Mouse (Mus musculus) forebrain, embryonic 11.5 days (tissue): ENCODE measurements around the gene Sh3pxd2a. TPM values are rescaled to one million over a fixed set of nuclear protein-coding genes. Genes with fewer than 3 reads are reported as not detected.

Experiments
- ATAC-seq: fragments of 200-750 bp; cut with Nextera tagmentation; replicated peaks from 2 replicates; pipeline ENCODE4 v1.8.0; 2017; ENCODE audit warnings: moderate TSS enrichment; ENCODE audit not compliant: low FRiP score
- DNase-seq: peaks from one replicate; pipeline ENCODE4 v3.0.0-alpha.2; 2017; ENCODE audit warnings: low spot score
- H3K27ac ChIP-seq: fragments of 300-500 bp; sonication (generic); 2 replicates; pipeline ENCODE4 v1.5.1; 2014; ENCODE audit warnings: low read depth, low read length
- H3K27me3 ChIP-seq: fragments of 300-500 bp; sonication (generic); 2 replicates; pipeline ENCODE4 v1.6.1; 2014; ENCODE audit warnings: mild to moderate bottlenecking, low read length, mixed read lengths; ENCODE audit not compliant: control insufficient read depth, insufficient read depth
- H3K36me3 ChIP-seq: fragments of 300-500 bp; sonication (generic); 2 replicates; pipeline ENCODE4 v1.6.1; 2014; ENCODE audit warnings: mild to moderate bottlenecking, low read length, moderate library complexity, mixed read lengths; ENCODE audit not compliant: control insufficient read depth, insufficient read depth
- H3K4me1 ChIP-seq: fragments of 300-500 bp; sonication (generic); replicated peaks from 2 replicates; pipeline ENCODE4 v1.6.1; 2014; ENCODE audit warnings: low read length, mixed read lengths; ENCODE audit not compliant: control insufficient read depth, insufficient read depth
- H3K4me2 ChIP-seq: fragments of 300-500 bp; sonication (generic); 2 replicates; pipeline ENCODE4 v1.6.1; 2014; ENCODE audit warnings: low read depth, mild to moderate bottlenecking, low read length, moderate library complexity, mixed read lengths; ENCODE audit not compliant: severe bottlenecking
- H3K4me3 ChIP-seq: fragments of 300-500 bp; sonication (generic); 2 replicates; pipeline ENCODE4 v1.5.1; 2014; ENCODE audit warnings: low read depth, low read length
- H3K9ac ChIP-seq: fragments of 300-500 bp; sonication (generic); 2 replicates; pipeline ENCODE4 v1.6.1; 2014; ENCODE audit warnings: low read length
- H3K9me3 ChIP-seq: fragments of 300-500 bp; sonication (generic); 2 replicates; pipeline ENCODE4 v1.6.1; 2016; ENCODE audit warnings: low read length, mixed read lengths; ENCODE audit not compliant: control insufficient read depth
- WGBS: fragments of 180-500 bp; shearing (Covaris S2); extraction: QIAGEN DNeasy Blood & Tissue Kit; methylation state at CpG from one replicate; pipeline ENCODE4 v1.1.7; 2014; 5-methylcytosine and 5-hydroxymethylcytosine counted together
- polyA plus RNA-seq: library from polyadenylated mRNA; unstranded; fragments of >200 nt; fragmentation: Nextera tagmentation; extraction: Ambion mirVana; gene quantifications from 2 replicates; pipeline ENCODE4 v1.2.1, GENCODE M21; 2014

The Sh3pxd2a gene
- polyA plus RNA-seq, 1 experiment from 2014 or later = 5.2 TPM

- no peaks in the 10 kb centered on the region for H3K4me1 ChIP-seq
- no peaks in the 10 kb centered on the region for H3K27me3 ChIP-seq
- DNase-seq (no peak), ATAC-seq (no peak)
- H3K36me3 ChIP-seq = no peaks in the 10 kb centered on the region
- no peaks in the 10 kb centered on the region for H3K9me3 ChIP-seq
- no peak overlapping the region for H3K27ac ChIP-seq
- H3K4me2 ChIP-seq = no peak overlapping the region
- H3K9ac ChIP-seq = no peak overlapping the region
- 94% methylated on average over 8 of the region's 8 CpGs for WGBS
- H3K4me3 ChIP-seq = no peak overlapping the region
Measured at GRCm38 (mm10) chr19:47419208-47419607, 45.0 kb downstream of the Sh3pxd2a start.

- Histone ChIP-seq H3K36me3 (no peaks in the 10 kb centered on the region), H3K27me3 (no peaks in the 10 kb centered on the region), H3K9ac (no peak overlapping the region), H3K27ac (no peak overlapping the region), H3K4me1 (no peaks in the 10 kb centered on the region), H3K4me2 (no peak overlapping the region), H3K9me3 (no peaks in the 10 kb centered on the region), H3K4me3 (no peak overlapping the region)
- DNase-seq = no peak
- WGBS = 91% methylated on average over 12 of the region's 12 CpGs
- no peak for ATAC-seq
Measured at GRCm38 (mm10) chr19:47416161-47416560, 48.0 kb downstream of the Sh3pxd2a start.

GRCm38 (mm10) chr19:47414142-47414905 lies 49.9 kb downstream of the Sh3pxd2a start:
- WGBS = 71% methylated on average over 13 of the region's 13 CpGs
- Histone ChIP-seq H3K36me3 (no peaks in the 10 kb centered on the region), H3K9me3 (no peaks in the 10 kb centered on the region), H3K4me3 (no peak overlapping the region), H3K27ac (no peak overlapping the region), H3K9ac (no peak overlapping the region), H3K27me3 (no peaks in the 10 kb centered on the region), H3K4me1 (no peaks in the 10 kb centered on the region), H3K4me2 (no peak overlapping the region)
- DNase-seq (no peak), ATAC-seq (no peak)

DNA sequence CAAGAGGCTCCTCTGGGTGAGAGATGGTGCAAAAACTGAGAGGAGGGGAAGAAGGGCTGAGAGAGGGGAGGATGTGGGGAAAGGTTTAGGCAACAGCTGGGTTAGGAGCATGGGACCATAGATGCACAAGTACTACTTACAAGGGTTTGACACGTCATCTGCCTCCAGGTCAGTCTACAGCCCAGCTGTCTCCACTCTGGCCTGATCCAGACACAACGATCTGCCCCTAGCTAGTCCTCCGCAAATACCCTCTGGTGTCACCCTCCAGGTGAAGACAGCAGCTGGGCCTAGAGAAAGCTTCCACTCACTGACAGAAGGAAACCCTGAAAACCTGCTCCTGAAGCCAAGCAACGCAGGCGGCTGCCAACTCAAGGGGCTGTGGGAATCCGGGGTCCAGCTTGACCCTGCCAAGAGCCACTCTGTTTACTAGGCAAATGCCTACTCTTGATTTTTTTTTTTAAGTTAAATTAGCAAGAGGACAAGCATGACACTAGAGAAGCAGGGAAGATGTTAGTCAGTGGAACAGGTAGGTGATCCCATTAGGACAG lies 50.7 kb downstream of the Sh3pxd2a start:
- no peaks in the 10 kb centered on the region for H3K9me3 ChIP-seq
- H3K27me3 ChIP-seq = no peaks in the 10 kb centered on the region
- no peak overlapping the region for H3K4me2 ChIP-seq
- H3K4me1 ChIP-seq = no peaks in the 10 kb centered on the region
- H3K9ac ChIP-seq = no peak overlapping the region
- no peak for DNase-seq
- no peak overlapping the region for H3K4me3 ChIP-seq
- H3K27ac ChIP-seq = no peak overlapping the region
- H3K36me3 ChIP-seq = no peaks in the 10 kb centered on the region
- 91% methylated on average over 6 of the region's 6 CpGs for WGBS
- ATAC-seq = no peak

- H3K4me3 ChIP-seq = no peak overlapping the region
- 78% methylated on average over 11 of the region's 11 CpGs for WGBS
- H3K36me3 ChIP-seq = no peaks in the 10 kb centered on the region
- no peaks in the 10 kb centered on the region for H3K27me3 ChIP-seq
- no peak overlapping the region for H3K4me2 ChIP-seq
- DNase-seq (no peak), ATAC-seq (no peak)
- no peak overlapping the region for H3K27ac ChIP-seq
- no peaks in the 10 kb centered on the region for H3K4me1 ChIP-seq
- H3K9me3 ChIP-seq = no peaks in the 10 kb centered on the region
- H3K9ac ChIP-seq = no peak overlapping the region
Measured at GRCm38 (mm10) chr19:47412566-47413248, 51.5 kb downstream of the Sh3pxd2a start.

- no peaks in the 10 kb centered on the region for H3K36me3 ChIP-seq
- no peak overlapping the region for H3K4me2 ChIP-seq
- ATAC-seq = no peak
- no peak overlapping the region for H3K4me3 ChIP-seq
- WGBS = 92% methylated on average over 6 of the region's 6 CpGs
- DNase-seq = no peak
- H3K27ac ChIP-seq = no peak overlapping the region
- H3K27me3 ChIP-seq = no peaks in the 10 kb centered on the region
- no peak overlapping the region for H3K9ac ChIP-seq
- H3K4me1 ChIP-seq = no peaks in the 10 kb centered on the region
- H3K9me3 ChIP-seq = no peaks in the 10 kb centered on the region
Measured at GRCm38 (mm10) chr19:47410301-47410700, 53.9 kb downstream of the Sh3pxd2a start.

DNA sequence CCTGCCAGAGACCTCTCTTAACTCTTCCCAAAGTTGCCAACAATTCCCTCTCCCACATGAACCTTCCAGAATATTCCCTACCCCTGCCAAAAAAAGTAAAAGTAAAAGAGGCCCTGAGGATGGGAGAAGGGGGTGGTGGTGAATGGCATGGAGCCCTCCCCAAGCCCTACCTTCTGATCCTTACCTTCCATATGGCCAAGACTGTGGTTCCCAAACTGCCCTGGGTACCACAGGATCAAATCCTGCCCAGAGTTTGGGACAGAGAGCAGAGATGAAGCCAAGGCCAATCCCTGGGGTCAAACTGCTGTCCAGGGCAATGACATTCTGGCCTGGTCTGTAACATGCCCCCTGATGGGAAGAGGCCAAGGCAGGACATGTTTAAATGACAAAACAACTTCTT lies 55.1 kb downstream of the Sh3pxd2a start:
- Histone ChIP-seq H3K27me3 (no peaks in the 10 kb centered on the region), H3K36me3 (no peaks in the 10 kb centered on the region), H3K4me3 (no peak overlapping the region), H3K4me1 (no peaks in the 10 kb centered on the region), H3K9ac (no peak overlapping the region), H3K4me2 (no peak overlapping the region), H3K27ac (no peak overlapping the region), H3K9me3 (no peaks in the 10 kb centered on the region)
- DNase-seq (no peak), ATAC-seq (no peak)

GRCm38 (mm10) chr19:47408656-47409055 lies 55.5 kb downstream of the Sh3pxd2a start:
- no peaks in the 10 kb centered on the region for H3K9me3 ChIP-seq
- WGBS = 75% methylated on average over 7 of the region's 7 CpGs

More at GRCm38 (mm10) chr19:47408656-47409055, 55.5 kb downstream of the Sh3pxd2a start:
- no peak for DNase-seq
- no peak overlapping the region for H3K4me3 ChIP-seq
- H3K27ac ChIP-seq = no peak overlapping the region
- no peaks in the 10 kb centered on the region for H3K4me1 ChIP-seq
- no peaks in the 10 kb centered on the region for H3K27me3 ChIP-seq
- no peak overlapping the region for H3K4me2 ChIP-seq
- no peaks in the 10 kb centered on the region for H3K36me3 ChIP-seq
- ATAC-seq = no peak
- no peak overlapping the region for H3K9ac ChIP-seq
